Mouse (Mus musculus): Measurements from ENCODE around the gene Asphd2.

The Asphd2 gene

DNA sequence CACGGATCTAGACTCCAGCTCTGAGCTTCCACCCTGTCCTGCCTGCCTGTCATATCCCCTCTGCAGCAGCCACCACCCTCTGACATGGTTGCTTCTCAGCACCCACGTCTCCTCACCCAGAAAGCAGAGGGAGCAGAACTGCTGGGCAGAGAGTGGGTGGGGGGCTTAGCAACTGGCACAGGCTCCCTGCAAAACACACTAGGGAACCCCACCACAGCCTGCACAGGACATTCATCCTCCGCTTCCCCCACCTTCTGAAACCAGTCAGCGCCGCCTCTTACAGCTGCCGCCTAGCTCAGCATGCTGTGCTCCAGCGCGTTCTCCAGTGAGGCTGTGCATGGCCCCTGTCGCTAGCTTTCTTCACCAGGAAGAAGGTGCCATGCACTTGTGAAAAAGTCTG is 5.3 kb downstream of the Asphd2 start:
- DNase-seq, result no peak

DNA sequence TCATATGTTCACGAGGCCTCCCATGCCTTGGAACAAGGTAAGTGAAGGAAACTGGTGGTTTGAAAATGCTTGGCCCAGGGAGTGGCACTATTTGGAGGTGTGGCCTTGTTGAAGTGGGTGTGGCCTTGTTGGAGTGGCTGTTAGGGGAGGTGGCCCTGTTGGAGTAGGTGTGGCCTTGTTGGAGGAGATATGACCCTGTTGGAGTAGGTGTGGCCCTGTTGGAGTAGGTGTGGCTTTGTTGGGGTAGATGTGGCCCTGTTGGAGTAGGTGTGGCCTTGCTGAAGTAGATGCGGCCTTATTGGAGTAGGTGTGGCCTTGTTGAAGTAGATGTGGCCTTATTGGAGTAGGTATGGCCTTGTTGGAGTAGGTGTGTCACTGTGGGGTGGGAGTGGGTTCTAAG is 8.7 kb downstream of the Asphd2 start:
- DNase-seq, result no peak

DNA sequence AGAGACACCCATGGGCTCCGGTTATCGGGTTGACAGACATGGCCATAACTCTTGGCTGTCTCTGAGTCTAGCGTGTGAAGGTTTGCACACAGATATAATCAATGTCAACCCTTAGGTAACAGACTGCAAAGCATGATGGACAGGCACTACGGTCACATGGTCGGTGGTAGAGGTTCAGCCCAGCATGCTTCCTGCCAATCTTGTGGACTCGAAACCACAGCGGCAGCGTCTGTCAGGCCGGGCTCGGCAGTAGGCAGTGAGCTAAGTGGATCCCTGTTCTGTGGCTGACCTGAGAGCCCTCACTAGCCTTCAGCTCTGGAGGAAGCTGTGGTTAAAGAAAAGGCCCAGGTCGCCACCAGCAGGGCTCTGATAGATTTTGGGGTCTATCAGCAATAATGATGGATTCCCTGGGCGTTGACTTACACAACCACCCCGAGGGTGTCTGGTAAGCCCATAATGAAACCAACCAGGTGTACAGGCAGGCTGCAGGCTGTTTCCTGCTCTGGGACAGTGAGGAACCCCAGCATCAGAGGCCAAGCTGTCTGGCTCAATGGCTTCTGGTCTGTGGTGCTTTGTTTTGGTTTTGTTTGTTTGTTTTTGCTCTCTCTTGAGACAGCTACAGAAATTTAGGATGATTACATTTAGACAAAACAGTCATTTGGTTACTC is 9.7 kb downstream of the Asphd2 start:
- DNase-seq, result no peak

DNA sequence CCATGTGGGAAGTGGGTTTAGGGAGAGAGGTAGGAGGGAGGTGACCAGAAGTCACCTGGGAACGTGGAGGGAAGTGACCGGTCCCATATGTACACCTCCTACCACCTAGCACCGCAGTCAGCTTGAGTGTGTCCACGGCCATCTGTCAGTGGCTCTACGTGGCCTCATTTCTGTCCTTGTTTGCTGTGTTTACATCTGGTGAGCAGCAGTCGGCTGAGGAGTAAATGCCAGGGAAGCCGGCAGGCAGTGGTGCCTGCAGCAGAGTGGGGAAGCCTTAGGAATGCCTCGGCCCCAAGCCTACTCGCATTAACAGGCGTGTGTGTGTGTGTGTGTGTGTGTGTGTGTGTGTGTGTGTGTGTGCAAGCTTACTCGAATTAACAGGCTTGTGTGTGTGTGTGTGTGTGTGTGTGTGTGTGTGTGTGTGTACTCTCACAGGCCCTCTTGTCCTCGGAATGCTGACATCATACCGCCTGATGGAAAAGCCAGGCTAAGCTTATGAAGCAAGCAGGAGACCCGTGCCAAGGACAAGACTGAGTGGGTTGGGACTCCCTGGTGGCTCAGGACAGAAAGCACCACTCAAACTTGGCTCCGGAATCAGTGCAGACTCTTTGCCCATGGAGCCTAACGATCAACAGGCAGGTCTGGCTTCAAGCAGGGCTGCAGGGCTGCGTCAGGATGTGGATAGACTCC is 11.9 kb downstream of the Asphd2 start:
- no peak for DNase-seq

DNA sequence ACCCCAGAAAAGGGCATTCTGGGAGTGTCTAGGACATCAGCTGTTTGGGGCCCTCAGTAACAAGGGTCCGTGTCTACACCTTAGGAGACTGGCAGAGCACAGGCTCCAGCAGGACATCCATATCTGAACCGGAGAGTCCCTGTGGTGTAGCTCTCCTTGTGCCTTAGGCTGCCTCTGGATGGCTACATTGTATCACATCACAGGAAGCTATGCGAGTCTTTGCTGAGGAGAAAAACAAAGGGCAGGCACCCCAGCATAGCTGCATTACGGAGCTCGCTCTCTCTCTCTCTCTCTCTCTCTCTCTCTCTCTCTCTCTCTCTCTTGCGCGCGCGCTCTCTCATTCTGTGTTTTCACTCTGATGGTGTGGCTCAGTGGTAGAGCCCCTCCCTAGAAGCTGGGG is 12.6 kb downstream of the Asphd2 start:
- no peak for DNase-seq

DNA sequence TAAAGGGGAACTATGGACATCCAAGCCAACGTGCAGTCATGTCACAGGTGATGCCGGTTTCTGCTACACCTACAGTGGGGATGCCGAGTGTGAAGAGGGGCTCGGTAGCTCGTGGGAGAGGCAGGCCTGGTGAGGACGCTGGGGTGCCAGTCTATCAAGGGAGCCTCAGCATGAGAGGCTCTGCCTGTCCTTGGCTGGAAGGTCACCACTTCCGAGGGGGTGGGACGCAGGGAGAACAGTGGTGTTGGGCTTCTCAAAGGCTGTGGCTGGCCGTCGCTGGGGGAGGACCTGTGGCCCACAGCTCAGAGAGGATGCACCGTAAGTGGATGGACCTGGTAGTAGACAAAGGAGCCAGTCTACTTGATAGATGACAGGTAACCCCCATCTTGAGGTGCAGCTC is 13.5 kb downstream of the Asphd2 start:
- no peak for DNase-seq

DNA sequence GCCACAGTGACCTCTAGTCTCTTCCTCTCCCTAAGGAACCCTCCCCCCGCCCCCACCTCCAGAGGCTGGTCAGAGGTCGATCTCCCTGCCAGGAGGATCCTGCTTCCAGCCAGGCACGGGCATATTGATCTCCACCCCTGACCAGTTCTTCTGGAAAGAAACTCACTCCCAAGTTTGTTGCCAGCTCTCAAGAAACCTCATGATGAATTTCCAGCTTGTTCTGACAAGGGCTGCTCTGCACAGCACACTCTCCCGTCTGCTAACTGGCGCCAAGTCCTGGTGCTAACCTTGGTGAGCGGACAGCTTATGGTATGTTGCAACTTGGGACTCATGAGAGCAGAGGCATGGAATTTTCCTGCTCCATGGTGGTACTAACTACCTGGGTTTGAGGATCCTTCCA is 15.9 kb downstream of the Asphd2 start:
- no peak for DNase-seq

DNA sequence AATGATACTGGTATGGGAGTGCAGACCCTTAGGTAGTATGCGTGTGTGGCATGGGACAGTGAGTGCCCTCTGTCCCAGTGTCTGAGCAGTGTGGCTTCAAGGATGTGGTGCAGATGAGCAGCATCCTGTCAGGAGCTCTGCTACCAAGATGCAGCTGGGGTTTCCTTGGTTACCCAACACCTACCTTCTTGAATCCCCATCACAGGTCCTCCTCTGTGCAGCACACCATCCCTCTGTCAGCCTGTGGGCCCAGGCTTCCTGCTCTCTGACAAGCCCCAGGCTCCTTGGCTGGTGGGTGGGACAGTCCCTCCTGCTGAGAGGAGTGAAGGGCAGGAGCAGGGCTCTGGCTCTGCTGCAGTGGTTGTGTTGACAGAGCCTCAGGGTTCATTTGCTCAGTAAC is 17.3 kb downstream of the Asphd2 start:
- no peak for DNase-seq

DNA sequence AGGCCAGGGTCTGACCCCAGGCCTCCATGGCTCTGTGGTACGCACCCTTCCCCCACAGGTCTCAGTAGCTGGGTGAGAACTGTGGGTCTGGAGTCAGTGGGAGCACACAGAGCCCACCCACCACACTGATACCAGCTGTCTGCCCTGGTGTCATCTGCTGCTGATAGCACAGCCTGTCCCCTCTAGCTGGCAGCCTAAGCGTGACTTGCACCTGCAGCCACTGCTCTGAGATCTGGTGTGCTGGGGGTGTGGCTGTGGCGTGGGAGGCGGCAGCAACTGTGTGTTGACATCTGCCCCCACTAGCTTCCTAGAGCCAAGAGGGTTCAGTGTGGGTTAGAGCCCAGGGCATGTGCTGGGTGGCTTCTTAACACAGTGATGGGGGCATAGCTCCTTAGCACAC is 18.6 kb downstream of the Asphd2 start:
- no peak for DNase-seq

DNA sequence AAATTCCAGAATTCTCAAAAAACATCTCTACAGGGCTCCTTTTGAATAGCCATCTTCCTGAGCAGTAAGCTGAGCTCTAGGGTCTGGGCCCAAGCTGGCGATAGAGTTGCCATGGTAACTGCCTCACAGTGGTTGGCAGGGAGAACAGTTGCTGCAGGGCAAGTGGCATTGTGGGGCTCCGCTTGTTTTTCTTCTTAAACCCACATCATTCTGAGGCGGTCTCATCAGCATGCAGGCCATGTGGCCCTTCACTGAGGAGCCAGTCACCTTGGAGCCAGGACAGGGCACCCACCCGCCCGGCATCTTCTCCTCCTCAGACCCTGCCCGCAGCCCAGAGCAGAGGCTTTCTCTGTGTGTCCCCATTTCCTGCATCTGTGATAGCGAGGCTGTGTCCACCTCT is 22.7 kb downstream of the Asphd2 start:
- DNase-seq, result no peak

DNA sequence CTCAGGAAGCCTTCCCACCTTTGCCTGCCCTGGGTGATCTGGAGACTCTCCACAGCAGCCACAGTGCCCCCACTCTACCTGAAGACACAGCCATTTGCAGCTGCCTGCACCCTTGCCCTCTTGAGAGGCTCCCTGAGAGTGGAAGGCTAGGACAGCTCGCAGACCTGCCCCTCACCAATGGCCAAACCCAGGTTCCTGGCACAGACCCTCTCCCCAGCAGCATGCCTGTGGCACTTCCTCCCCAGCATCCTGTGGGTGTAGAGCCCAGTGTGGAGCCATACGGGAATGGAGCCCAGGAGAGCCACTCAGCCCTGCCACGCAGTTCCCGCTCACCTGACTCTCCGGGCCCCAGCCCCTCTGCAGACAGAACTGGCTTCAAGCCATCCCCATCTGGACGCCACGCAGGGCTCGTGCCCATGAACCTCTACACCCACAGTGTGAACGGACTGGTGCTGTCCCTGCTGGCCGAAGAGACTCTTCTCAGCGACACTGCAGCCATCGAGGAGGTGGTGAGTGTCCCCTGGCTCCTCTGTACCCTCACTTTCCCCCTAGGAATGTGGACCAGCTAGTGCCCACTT is 24.3 kb downstream of the Asphd2 start:
- DNase-seq, result no peak

DNA sequence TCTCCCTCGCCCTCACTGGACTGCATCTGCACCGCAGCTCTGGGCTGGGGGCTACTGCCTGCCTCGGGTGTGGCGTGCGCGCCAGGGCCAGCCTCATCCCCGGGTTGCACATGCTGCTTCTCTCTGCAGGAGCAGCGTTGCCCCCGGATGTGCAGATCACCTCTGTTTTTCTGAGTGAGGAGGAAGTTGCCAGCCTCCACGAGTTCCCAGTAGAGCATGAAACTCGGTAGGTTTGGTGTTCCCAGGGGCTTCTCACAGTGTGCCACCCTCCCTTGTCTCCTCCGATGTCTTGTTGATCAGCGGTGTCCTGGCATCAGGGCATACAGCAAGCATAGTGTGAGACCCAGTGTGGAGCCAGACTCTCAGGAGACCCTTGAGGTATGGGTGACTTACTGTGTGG is 25.3 kb downstream of the Asphd2 start:
- DNase-seq, result no peak

DNA sequence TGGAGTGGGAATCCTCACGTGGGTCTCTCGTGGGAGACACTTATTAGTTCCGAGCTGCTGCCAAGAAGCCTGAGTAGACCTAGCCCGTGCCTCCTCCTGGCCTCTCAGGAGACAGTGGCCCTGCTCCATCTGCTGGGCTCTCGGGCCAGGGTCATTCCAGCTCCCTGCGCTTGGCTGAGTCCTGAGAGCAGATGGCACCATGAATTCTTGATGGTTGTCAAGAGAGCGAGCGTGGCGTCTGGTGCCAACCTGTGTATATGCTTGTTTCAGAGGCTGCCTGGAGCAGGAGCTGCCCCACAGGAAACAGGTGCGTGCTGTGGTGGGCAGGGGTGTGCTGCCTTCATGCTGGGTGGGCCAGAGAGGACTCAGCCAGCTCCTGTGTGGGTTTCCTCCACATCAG is 26.0 kb downstream of the Asphd2 start:
- DNase-seq, result no peak

DNA sequence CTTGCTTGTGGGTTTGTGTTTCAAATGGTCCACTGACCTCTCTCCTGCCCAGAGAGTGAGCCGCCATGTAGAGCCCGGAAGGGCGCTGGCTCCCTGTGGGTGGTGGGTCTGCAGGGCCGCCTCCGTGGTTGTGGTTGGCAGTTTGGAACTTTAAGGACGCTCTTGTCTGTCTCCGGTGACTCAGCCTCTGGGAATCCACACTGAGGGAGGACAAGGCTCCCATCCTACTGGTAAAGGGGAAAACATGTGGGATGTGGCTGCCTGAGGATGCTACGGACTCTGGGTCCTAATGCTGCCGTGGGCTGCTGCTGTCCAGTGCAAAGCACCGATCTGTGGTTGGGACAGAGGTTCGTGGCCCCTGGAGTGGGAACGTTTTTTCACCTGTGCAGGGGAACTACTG is 26.7 kb downstream of the Asphd2 start:
- DNase-seq, result no peak

DNA sequence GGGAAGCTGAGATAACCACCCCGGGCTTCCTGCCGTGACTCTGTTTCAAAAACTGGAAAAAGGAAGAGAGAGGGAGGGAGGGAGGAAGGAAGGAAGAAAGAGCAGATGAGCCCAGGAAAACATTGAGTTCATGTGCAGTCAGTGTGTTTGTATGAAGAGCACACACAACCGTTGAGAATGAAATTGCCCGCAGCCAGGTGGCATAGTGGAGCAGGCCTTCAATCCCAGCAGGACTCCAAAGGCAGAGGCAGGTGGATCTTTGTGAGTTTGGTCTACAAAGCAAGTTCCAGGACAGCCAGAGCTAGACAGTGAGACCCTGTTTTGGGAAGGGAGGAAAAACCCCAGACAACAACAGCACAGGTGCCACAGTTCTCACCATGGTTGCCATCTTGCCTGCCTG is 27.3 kb downstream of the Asphd2 start:
- DNase-seq, result no peak

DNA sequence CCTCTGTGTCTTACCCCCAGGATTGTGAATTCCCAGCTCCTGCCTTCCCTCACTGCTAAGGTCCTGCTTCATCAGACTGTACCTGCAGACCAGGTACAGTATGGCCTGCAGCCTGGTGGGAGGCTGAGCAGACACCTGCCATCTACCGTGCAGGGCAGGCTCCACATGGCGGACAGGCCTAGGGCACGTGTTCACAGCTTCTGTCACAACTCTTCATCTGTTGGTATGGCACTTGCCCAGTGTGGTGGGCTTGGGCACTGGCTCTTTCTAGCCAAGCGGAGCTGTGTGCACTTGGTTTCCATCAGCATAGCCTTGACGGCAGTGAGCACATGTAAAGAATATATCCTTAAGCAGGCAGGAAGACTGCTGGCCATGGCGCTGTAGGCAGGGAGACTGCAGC is 27.8 kb downstream of the Asphd2 start:
- no peak for DNase-seq

DNA sequence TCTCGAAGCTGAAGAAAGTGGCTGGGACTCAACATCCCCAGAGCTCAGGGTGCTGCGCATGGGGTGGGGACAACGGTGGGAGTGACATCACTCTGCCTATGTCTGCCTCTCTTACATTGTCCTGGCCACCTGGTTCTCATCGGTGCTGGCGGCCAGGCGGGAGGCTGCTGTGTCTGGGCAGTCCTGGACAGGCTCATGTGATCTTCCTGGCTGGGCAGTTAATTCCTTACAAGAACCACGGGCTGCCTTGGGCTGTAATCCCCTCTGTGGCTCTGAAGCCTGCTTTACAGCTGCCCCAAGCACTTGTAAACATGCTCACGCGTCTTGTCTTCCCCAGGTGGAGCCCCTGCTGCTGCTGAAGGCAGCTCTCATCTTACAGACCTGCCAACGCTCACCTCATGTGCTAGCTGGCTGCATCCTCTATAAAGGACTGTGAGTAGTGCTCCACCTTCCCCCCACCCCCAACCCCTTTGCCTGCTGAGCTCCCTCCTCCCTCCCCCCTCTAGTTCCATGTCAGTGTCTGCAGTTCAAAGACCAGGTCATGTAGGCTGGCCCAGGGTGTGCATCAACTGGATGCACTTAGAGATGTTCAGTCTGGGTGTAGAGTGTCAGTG is 30.4 kb downstream of the Asphd2 start:
- no peak for DNase-seq

DNA sequence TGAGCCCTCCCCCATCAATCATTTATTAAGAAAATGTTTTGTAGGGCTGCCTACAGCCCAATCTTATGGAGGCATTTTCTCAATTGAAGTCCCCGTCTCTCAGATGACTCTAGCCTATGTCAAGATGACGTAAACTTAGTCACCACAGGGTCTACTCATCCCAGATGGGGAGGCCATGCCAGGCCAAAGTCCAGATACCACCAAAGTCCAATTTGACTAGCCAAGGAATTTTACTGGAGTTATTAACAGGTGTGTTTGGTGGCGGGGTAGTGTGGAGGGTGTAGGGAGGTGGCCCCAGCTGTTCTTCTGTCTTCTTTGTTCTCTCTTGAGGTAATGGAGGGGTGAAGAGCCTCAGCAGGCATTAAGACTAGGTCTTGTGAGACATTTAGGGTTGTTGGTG is 34.6 kb downstream of the Asphd2 start:
- no peak for DNase-seq

DNA sequence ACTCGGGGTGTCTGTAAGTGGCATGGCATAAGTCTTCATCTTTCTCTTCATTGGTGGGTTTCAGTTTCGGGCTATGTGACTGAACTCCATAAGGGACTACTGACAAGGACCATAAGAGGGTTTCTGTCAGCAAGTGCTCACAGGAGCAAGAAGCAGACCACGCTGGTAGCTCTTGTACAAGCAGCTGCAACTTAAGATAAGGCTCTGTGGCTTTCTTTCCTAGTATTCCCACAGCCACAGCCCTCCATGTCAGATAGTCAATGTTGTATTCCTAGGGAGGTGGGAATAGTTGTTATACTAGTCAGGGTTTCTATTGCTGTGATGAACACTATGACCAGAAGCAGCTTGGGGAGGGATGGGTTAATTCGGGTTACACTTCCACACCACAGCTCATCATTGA is 35.1 kb downstream of the Asphd2 start:
- no peak for DNase-seq

DNA sequence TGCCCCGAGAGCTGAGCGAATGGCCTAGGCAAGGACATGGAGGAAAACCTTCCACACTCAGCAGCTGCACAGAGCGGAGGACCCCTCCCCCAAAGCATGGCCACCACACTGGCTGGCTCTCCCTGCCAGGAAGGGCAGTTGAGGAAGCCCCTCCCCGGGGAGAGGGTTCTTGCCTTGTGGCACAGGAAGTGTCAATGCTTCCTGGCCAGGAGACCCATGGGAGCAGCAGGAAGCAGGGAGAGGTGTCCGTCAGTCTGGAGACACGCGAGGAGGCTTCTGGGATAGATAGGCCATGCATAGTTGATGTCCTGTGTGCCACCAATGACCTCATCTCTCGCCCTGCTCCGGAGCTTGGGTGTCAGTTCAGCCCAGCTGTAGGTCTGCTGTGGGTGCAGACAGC is 38.3 kb downstream of the Asphd2 start:
- DNase-seq, result peak; percentile 40

DNA sequence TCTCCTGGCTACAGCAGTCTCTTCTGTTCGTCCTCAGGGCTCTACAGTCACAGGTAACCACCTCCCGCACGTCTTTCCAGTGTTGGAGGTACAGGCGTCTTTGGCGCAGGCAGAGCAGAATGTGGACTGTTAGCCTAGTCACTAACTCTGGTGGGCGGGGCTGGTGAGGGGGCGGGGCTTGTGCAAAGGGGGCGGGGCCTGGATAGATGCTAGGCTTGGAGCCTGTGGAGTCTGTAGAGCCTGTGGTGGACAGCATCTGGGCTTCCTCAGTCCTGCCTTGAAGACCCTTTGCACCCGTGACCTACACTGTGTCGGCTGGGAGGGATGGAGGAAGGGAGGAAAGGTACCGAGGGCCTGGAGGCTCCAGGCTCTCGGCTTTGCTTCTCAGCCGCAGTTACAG is 38.8 kb downstream of the Asphd2 start, which contains the start of gene Gm6583:
Gene Gm6583, minus strand, starts transcription at position 124 of the 400 bp plus-strand sequence.
- no peak for DNase-seq

DNA sequence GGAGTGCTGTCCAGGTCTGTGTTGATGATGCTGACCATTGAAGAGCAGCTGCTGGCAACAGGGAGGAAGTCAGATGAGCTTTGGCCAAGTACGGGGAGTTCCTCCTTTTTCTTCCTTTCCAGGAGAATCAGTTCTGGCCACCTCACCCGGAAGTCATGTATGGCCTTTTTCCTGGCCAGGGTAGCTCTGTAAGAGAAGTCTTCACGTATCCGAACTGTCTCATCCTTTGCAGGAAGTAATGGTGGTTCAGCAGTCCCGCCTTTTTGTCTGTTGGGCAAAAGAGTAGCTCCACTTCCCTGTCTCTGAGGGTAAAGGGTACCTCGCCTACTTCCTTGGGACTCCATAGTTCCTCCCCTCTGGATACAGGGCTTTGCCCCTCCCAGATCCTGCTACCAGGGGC is 39.2 kb downstream of the Asphd2 start:
- peak; percentile 11 for DNase-seq

DNA sequence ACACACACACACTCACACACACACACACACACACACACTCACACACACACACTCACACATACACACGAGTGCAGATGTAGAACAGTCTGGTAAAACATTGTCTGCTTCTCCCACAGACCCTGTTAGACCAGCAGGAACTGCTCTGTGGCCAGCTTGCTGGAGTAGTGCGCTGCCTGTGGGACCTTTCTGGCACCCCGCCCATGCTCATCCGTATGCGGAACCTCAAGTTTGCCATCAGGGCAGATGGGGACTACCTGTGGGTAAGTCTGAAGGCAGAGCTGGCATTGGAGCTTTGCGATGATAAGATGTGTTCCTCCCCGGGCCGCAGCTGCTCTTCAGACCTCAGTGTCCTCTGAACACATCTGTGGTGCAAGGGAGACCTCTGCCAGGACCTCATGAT is 45.5 kb downstream of the Asphd2 start:
- DNase-seq, result no peak
